Mouse (Mus musculus) right cerebral cortex, adult 18-20 months (tissue): Measurements from ENCODE around the gene Ldlrad3.

ENCODE experiments used
- DNase-seq: peaks from one replicate; pipeline ENCODE4 v3.0.0; 2022; ENCODE audit warnings: mixed read lengths

Gene Ldlrad3

GRCm38 (mm10) chr2:101991726-101992125 lies 194.5 kb downstream of the Ldlrad3 start:
- DNase-seq: no peak

GRCm38 (mm10) chr2:101986344-101987087 lies 199.7 kb downstream of the Ldlrad3 start:
- no peak for DNase-seq

GRCm38 (mm10) chr2:101983853-101984543 lies 202.2 kb downstream of the Ldlrad3 start:
- peak; percentile 31 for DNase-seq

GRCm38 (mm10) chr2:101983082-101983852 lies 202.9 kb downstream of the Ldlrad3 start:
- DNase-seq: peak; percentile 93

GRCm38 (mm10) chr2:101981964-101982498 lies 204.2 kb downstream of the Ldlrad3 start:
- DNase-seq: no peak

GRCm38 (mm10) chr2:101981211-101981610 lies 205.0 kb downstream of the Ldlrad3 start:
- no peak for DNase-seq

GRCm38 (mm10) chr2:101980456-101980947 lies 205.7 kb downstream of the Ldlrad3 start:
- DNase-seq: no peak

GRCm38 (mm10) chr2:101978534-101979525 lies 207.4 kb downstream of the Ldlrad3 start:
- DNase-seq: peak; percentile 32

GRCm38 (mm10) chr2:101976399-101977064 lies 209.7 kb downstream of the Ldlrad3 start:
- DNase-seq: no peak

GRCm38 (mm10) chr2:101973810-101974209 lies 212.4 kb downstream of the Ldlrad3 start:
- no peak for DNase-seq

GRCm38 (mm10) chr2:101967601-101968000 lies 218.6 kb downstream of the Ldlrad3 start:
- DNase-seq: no peak

- no peak for DNase-seq
Measured at GRCm38 (mm10) chr2:101967152-101967551, 219.0 kb downstream of the Ldlrad3 start.

GRCm38 (mm10) chr2:101966017-101966416 lies 220.2 kb downstream of the Ldlrad3 start:
- no peak for DNase-seq

GRCm38 (mm10) chr2:101965515-101965914 lies 220.7 kb downstream of the Ldlrad3 start:
- no peak for DNase-seq

GRCm38 (mm10) chr2:101963367-101963766 lies 222.8 kb downstream of the Ldlrad3 start:
- DNase-seq: no peak

- no peak for DNase-seq
Measured at GRCm38 (mm10) chr2:101962349-101962748, 223.8 kb downstream of the Ldlrad3 start.

- no peak for DNase-seq
Measured at GRCm38 (mm10) chr2:101961391-101961790, 224.8 kb downstream of the Ldlrad3 start.

- peak; percentile 64 for DNase-seq
Measured at GRCm38 (mm10) chr2:101960658-101961057, 225.5 kb downstream of the Ldlrad3 start.

GRCm38 (mm10) chr2:101956125-101956524 lies 230.1 kb downstream of the Ldlrad3 start:
- no peak for DNase-seq

GRCm38 (mm10) chr2:101952951-101953361 lies 233.2 kb downstream of the Ldlrad3 start:
- no peak for DNase-seq
